Mouse (Mus musculus): Measurements from ENCODE around the gene Sh3gl2. TPM values are rescaled to one million over a fixed set of nuclear protein-coding genes. Genes with fewer than 3 reads are reported as not detected.

Gene Sh3gl2
- polyA plus RNA-seq, 1 experiment from 2014 or later, result 6.3 TPM

- no peaks in the 10 kb centered on the region for H3K9me3 ChIP-seq
- WGBS, result 53% methylated on average over 3 of the region's 3 CpGs
- H3K4me1 ChIP-seq, result no peaks in the 10 kb centered on the region
- no peaks in the 10 kb centered on the region for H3K27me3 ChIP-seq
- H3K36me3 ChIP-seq, result no peaks in the 10 kb centered on the region
- ATAC-seq (ENCODE audit: insufficient number of reproducible peaks, low FRiP score, low TSS enrichment, low read depth), result no peak
- no peak overlapping the region for H3K4me3 ChIP-seq
- no peak overlapping the region for H3K9ac ChIP-seq
- no peak overlapping the region for H3K4me2 ChIP-seq
- no peak overlapping the region for H3K27ac ChIP-seq
Observed at GRCm38 (mm10) chr4:85554696-85555095, 349.8 kb downstream of the Sh3gl2 start.

GRCm38 (mm10) chr4:85559753-85560152 lies 354.8 kb downstream of the Sh3gl2 start:
- H3K4me2 ChIP-seq, result no peak overlapping the region
- no peaks in the 10 kb centered on the region for H3K27me3 ChIP-seq
- H3K9ac ChIP-seq, result no peak overlapping the region
- H3K4me1 ChIP-seq, result no peaks in the 10 kb centered on the region
- no peak overlapping the region for H3K4me3 ChIP-seq
- 71% methylated on average over 6 of the region's 6 CpGs for WGBS
- no peak overlapping the region for H3K27ac ChIP-seq
- no peaks in the 10 kb centered on the region for H3K9me3 ChIP-seq
- ATAC-seq (ENCODE audit: insufficient number of reproducible peaks, low FRiP score, low TSS enrichment, low read depth), result no peak
- no peaks in the 10 kb centered on the region for H3K36me3 ChIP-seq

GRCm38 (mm10) chr4:85585426-85585825 lies 380.5 kb downstream of the Sh3gl2 start:
- WGBS, result 47% methylated on average over 2 of the region's 2 CpGs
- Histone ChIP-seq H3K4me1 (no peaks in the 10 kb centered on the region), H3K9ac (no peak overlapping the region), H3K27me3 (no peaks in the 10 kb centered on the region), H3K36me3 (no peaks in the 10 kb centered on the region), H3K4me2 (no peak overlapping the region), H3K27ac (no peak overlapping the region), H3K4me3 (no peak overlapping the region), H3K9me3 (no peaks in the 10 kb centered on the region)
- no peak for ATAC-seq (ENCODE audit: insufficient number of reproducible peaks, low FRiP score, low TSS enrichment, low read depth)

GRCm38 (mm10) chr4:85588928-85589327 lies 384.0 kb downstream of the Sh3gl2 start:
- WGBS, result 47% methylated on average over 4 of the region's 4 CpGs
- H3K27ac ChIP-seq, result no peak overlapping the region
- no peaks in the 10 kb centered on the region for H3K4me1 ChIP-seq

GRCm38 (mm10) chr4:85591037-85591436 lies 386.1 kb downstream of the Sh3gl2 start:
- Histone ChIP-seq H3K9ac (no peak overlapping the region), H3K27ac (no peak overlapping the region), H3K9me3 (no peaks in the 10 kb centered on the region), H3K27me3 (no peaks in the 10 kb centered on the region), H3K36me3 (no peaks in the 10 kb centered on the region), H3K4me2 (no peak overlapping the region), H3K4me1 (no peaks in the 10 kb centered on the region), H3K4me3 (no peak overlapping the region)
- ATAC-seq (ENCODE audit: insufficient number of reproducible peaks, low FRiP score, low TSS enrichment, low read depth), result no peak
- whole genome bisulfite sequencing, result 62% methylated on average over 7 of the region's 7 CpGs

More at GRCm38 (mm10) chr4:85588928-85589327, 384.0 kb downstream of the Sh3gl2 start:
- no peaks in the 10 kb centered on the region for H3K9me3 ChIP-seq
- H3K9ac ChIP-seq, result no peak overlapping the region
- ATAC-seq (ENCODE audit: insufficient number of reproducible peaks, low FRiP score, low TSS enrichment, low read depth), result no peak
- H3K4me2 ChIP-seq, result no peak overlapping the region
- no peaks in the 10 kb centered on the region for H3K27me3 ChIP-seq
- no peak overlapping the region for H3K4me3 ChIP-seq
- no peaks in the 10 kb centered on the region for H3K36me3 ChIP-seq

GRCm38 (mm10) chr4:85594159-85594558 lies 389.2 kb downstream of the Sh3gl2 start:
- H3K4me1 ChIP-seq, result no peaks in the 10 kb centered on the region
- H3K36me3 ChIP-seq, result no peaks in the 10 kb centered on the region
- no peak overlapping the region for H3K4me3 ChIP-seq
- no peak overlapping the region for H3K4me2 ChIP-seq
- H3K9ac ChIP-seq, result no peak overlapping the region
- no peaks in the 10 kb centered on the region for H3K9me3 ChIP-seq
- no peak overlapping the region for H3K27ac ChIP-seq
- no peak for ATAC-seq (ENCODE audit: insufficient number of reproducible peaks, low FRiP score, low TSS enrichment, low read depth)
- no peaks in the 10 kb centered on the region for H3K27me3 ChIP-seq

- Histone ChIP-seq H3K9ac (no peak overlapping the region), H3K4me3 (no peak overlapping the region), H3K36me3 (no peaks in the 10 kb centered on the region), H3K4me2 (no peak overlapping the region), H3K27ac (no peak overlapping the region), H3K9me3 (no peaks in the 10 kb centered on the region), H3K27me3 (no peaks in the 10 kb centered on the region), H3K4me1 (no peaks in the 10 kb centered on the region)
- WGBS, result 61% methylated on average over 3 of the region's 3 CpGs
- ATAC-seq (ENCODE audit: insufficient number of reproducible peaks, low FRiP score, low TSS enrichment, low read depth), result no peak
Observed at GRCm38 (mm10) chr4:85613331-85613730, 408.4 kb downstream of the Sh3gl2 start.

- Histone ChIP-seq H3K4me3 (no peak overlapping the region), H3K9ac (no peak overlapping the region), H3K4me1 (no peaks in the 10 kb centered on the region), H3K36me3 (no peaks in the 10 kb centered on the region), H3K4me2 (no peak overlapping the region), H3K9me3 (no peaks in the 10 kb centered on the region), H3K27ac (no peak overlapping the region), H3K27me3 (no peaks in the 10 kb centered on the region)
- WGBS, result 81% methylated on average over 5 of the region's 5 CpGs
- ATAC-seq (ENCODE audit: insufficient number of reproducible peaks, low FRiP score, low TSS enrichment, low read depth), result no peak
Observed at GRCm38 (mm10) chr4:85618746-85619145, 413.8 kb downstream of the Sh3gl2 start.

- H3K27me3 ChIP-seq, result no peaks in the 10 kb centered on the region
- no peak for ATAC-seq (ENCODE audit: insufficient number of reproducible peaks, low FRiP score, low TSS enrichment, low read depth)
- no peak overlapping the region for H3K27ac ChIP-seq
- no peak overlapping the region for H3K9ac ChIP-seq
- no peaks in the 10 kb centered on the region for H3K36me3 ChIP-seq
- H3K4me2 ChIP-seq, result no peak overlapping the region
- no peaks in the 10 kb centered on the region for H3K4me1 ChIP-seq
- 73% methylated on average over 3 of the region's 3 CpGs for WGBS
- no peak overlapping the region for H3K4me3 ChIP-seq
- no peaks in the 10 kb centered on the region for H3K9me3 ChIP-seq
Observed at GRCm38 (mm10) chr4:85619261-85619660, 414.3 kb downstream of the Sh3gl2 start.

- Histone ChIP-seq H3K9ac (no peak overlapping the region), H3K9me3 (no peaks in the 10 kb centered on the region), H3K4me1 (no peaks in the 10 kb centered on the region), H3K27ac (no peak overlapping the region), H3K4me2 (no peak overlapping the region), H3K27me3 (no peaks in the 10 kb centered on the region), H3K36me3 (no peaks in the 10 kb centered on the region), H3K4me3 (no peak overlapping the region)
- WGBS, result 71% methylated on average over 7 of the region's 7 CpGs
- ATAC-seq (ENCODE audit: insufficient number of reproducible peaks, low FRiP score, low TSS enrichment, low read depth), result no peak
Observed at GRCm38 (mm10) chr4:85629381-85629780, 424.5 kb downstream of the Sh3gl2 start.

GRCm38 (mm10) chr4:85669271-85669670 lies 464.3 kb downstream of the Sh3gl2 start:
- ATAC-seq (ENCODE audit: insufficient number of reproducible peaks, low FRiP score, low TSS enrichment, low read depth), result no peak
- Histone ChIP-seq H3K9me3 (no peaks in the 10 kb centered on the region), H3K27me3 (no peaks in the 10 kb centered on the region), H3K36me3 (no peaks in the 10 kb centered on the region), H3K4me1 (0 out of 2 replicates have a peak, but pooled peaks cover 2% of the 10 kb centered on the region), H3K9ac (no peak overlapping the region), H3K27ac (no peak overlapping the region), H3K4me2 (no peak overlapping the region), H3K4me3 (no peak overlapping the region)
- 63% methylated on average over 5 of the region's 5 CpGs for WGBS

- H3K4me3 ChIP-seq, result no peak overlapping the region
- H3K9me3 ChIP-seq, result no peaks in the 10 kb centered on the region
- no peak overlapping the region for H3K4me2 ChIP-seq
- no peaks in the 10 kb centered on the region for H3K27me3 ChIP-seq
- 68% methylated on average over 1 of the region's 1 CpGs for WGBS
- no peak overlapping the region for H3K27ac ChIP-seq
- H3K9ac ChIP-seq, result no peak overlapping the region
- ATAC-seq (ENCODE audit: insufficient number of reproducible peaks, low FRiP score, low TSS enrichment, low read depth), result no peak
- no peaks in the 10 kb centered on the region for H3K36me3 ChIP-seq
- 0 out of 2 replicates have a peak, but pooled peaks cover 2% of the 10 kb centered on the region for H3K4me1 ChIP-seq
Observed at GRCm38 (mm10) chr4:85669735-85670134, 464.8 kb downstream of the Sh3gl2 start.

- Histone ChIP-seq H3K4me2 (no peak overlapping the region), H3K27ac (no peak overlapping the region), H3K9me3 (no peaks in the 10 kb centered on the region), H3K9ac (no peak overlapping the region), H3K36me3 (no peaks in the 10 kb centered on the region), H3K27me3 (no peaks in the 10 kb centered on the region), H3K4me1 (0 out of 2 replicates have a peak, but pooled peaks cover 2% of the 10 kb centered on the region), H3K4me3 (no peak overlapping the region)
- WGBS, result 45% methylated on average over 4 of the region's 4 CpGs
- ATAC-seq (ENCODE audit: insufficient number of reproducible peaks, low FRiP score, low TSS enrichment, low read depth), result no peak
Observed at GRCm38 (mm10) chr4:85672290-85672689, 467.4 kb downstream of the Sh3gl2 start.
